Mouse (Mus musculus) embryo, embryonic 11.5 days (tissue): ENCODE measurements around the gene Zbtb40.

Experiments
- DNase-seq: peaks from one replicate; pipeline ENCODE4 v3.0.0-alpha.2; 2012; ENCODE audit warnings: low read depth, low spot score

The Zbtb40 gene

DNA sequence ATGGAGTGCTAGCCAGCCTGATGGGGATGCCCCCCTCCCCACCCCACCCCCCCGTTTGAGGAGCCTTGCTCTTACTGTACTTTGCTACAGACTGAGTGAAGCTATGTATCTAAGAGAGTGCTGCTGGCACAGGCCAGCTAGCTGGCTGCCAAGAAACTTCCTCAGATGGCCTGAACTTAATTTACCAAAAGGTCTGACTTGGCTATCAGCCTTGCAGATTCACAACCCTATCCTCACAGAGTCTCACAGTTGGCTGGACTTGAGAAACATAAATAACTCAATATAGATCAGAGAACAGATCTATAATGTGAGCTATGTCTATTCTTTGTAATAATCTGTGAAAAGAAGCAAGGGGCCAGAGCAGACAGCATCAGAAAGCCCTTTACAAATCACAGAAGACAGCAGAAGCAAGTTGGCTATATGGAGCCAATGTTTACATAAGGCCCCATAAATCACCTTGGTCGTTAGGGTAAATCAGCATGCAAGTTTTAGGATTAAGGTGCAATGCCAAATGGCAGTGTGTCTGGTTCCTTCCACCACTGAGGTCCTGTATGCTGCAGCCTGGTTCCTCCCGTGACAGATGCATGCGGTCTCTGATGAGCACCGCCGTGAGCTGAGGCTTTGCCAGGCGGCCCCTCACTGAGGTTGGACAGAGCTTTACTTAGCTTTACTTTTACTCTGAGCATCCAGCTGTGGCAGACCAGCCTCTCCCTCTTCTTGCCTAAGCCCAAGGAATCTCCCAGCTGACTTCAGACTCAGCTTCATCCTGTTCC lies 15.3 kb downstream of the Zbtb40 start:
- no peak for DNase-seq

DNA sequence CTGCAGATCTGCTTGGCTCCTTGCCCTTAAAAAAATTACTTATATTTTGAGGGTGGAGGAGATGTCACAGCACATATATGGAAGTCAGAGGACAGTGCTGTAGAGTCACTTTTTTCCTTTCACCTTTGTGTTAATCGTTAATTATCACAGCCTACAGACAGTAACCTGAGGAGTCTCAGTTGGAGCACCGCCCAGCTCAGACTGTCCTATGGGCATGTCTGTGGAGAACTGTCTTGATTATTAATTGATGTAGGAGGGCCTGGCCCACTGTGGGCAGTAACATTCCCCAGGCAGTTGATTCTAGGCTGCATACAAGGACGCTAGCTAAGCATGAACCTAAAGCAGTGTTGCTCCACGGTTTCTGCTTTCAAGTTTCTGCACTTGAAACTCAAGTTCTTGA lies 16.1 kb downstream of the Zbtb40 start:
- DNase-seq: no peak

DNA sequence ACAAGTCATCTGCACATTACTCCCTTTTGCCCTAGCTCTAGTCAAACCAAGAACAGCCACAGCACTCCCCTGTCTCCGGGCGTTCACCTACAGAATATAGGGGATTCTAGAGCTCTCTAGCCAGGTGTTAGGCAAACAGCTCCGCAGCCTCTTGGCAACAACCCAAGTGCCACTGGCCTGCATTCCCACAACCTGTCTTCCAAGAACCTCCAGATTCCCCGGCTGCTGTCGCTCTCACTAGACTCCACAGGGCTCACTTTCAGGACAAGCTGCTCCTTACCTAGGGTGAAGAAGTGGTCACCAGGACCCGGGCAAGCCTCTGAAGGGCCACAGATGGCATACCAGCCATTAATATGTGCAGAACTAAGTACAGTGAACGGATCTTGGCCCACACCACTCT lies 17.3 kb downstream of the Zbtb40 start:
- DNase-seq: no peak

DNA sequence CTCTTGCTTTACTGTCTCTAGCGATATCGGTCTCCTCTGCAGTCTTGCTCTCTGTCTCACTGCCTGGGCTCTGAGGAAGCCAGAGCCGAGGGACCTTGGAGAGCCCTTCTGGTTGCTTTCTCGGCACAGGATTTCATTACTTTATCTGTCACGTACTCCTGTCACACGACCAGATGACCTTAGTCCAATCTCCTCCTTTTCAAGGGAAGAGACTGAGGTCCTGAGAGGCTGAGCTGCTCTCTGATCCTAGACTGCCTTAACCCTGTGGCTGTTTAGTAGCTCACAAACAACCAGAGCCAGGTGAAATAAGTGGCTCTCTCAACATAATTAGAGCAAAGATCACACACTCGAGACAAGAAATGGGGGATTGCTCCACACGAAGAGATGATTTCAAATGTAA lies 19.3 kb downstream of the Zbtb40 start:
- no peak for DNase-seq

DNA sequence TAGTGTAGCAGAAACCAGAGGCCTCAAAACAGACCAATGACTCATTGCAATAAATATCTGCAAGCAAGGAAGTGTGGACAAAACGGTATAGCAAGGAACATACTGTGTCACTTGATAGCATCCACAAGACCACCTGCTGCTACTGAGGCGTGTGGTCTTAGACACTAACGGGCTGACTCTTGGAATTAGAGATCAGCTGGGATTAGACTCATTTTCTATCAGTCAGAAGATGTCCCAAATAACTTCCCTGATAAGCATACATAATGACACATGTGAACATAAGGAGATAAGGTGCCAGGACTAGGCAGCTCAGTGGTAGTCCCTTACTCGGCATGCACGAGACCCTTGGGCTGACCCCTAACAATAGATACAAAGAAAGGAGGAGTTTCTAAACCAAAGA lies 21.6 kb downstream of the Zbtb40 start:
- DNase-seq: no peak

DNA sequence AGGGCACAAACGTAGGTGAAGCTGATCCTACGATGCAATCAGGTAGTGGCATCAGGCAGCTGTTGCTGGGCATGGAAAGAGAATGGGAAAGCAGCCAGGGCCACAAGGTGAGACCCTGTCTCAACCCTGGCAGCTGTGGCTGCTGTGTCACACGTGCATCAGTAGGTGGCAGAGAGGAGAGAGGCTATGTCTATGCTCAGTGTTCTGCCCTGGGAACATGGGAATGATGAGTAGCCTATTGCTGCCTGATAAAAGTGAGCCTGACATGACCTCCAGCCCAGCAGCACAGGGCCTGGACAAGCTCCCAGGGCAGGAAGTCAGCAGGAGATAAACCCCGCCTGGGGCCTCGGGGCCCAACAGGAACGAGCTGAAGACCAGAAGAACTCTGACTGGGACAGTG lies 23.0 kb downstream of the Zbtb40 start:
- DNase-seq: no peak

DNA sequence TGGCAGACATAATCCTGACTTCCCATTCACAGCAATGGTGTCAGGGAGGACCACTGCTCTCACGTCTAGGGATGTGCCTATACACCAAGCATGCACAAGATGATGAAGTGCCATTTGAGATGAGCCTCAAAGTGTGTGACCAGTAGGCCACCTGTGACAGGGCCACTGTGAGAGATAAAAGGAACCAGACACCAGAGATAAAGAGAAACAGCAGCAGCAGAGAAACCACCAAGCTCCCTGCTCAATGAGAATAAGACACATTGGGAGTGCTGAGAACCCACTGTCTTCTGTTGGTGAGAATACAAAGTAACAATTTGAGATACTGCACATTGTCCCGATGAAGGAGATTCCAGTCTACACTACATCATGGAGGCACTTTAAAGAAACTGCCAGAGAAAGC lies 23.5 kb downstream of the Zbtb40 start:
- no peak for DNase-seq

DNA sequence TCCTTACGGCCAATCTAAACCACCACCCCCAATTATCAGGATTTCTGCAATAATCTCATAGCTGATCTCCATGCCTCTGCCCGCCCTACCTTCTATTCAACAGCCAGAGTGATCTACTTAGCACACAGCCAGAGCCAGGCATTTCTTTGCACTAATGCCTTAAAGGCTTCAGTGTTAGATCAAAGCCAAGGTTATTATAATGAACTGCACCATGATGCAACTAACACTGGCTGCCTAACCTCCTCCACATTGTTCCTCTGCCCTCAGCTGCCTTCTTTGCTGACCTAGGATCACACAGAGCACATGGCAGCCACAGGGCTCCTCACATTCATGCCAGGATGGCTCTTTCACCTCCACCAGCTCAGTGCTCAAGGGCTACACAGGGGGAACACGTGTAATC lies 28.5 kb downstream of the Zbtb40 start:
- no peak for DNase-seq

DNA sequence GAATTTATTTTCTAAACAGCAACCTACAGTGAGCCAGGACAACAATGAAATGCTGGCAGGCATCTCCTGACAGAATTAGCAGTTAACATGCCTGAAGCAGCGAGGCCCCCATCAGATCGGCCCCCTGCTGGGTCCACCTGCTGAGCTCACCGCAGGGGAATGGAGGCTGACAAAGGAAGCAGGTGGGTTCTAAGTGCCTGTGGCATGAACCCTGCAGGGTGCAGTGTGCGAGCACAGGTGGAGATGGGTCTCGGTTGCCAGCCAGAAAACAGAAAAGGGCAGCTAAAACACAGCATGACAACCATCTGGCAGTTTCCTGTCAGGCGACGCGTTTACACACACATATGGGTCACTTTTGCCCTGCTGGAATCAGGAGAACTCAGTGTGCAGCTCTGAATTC lies 32.7 kb downstream of the Zbtb40 start:
- DNase-seq: no peak

DNA sequence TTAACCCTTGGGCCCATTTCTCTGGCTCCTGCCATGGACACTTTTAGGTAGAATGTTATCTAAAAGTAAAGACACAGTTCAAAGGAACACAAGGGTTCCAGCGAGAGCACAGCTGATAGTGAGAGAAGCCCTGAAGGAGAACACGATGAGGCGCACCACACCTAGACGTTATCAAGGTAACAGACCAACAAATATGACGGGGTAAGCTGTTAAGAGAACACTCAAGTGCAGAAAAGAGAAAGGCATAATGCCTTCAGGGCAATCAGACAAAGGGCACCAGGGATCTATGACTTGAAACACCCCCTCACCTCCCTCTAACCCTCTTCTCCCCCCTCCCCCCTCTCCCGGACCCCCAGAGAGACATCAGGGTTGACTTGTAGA lies 33.1 kb downstream of the Zbtb40 start:
- no peak for DNase-seq

DNA sequence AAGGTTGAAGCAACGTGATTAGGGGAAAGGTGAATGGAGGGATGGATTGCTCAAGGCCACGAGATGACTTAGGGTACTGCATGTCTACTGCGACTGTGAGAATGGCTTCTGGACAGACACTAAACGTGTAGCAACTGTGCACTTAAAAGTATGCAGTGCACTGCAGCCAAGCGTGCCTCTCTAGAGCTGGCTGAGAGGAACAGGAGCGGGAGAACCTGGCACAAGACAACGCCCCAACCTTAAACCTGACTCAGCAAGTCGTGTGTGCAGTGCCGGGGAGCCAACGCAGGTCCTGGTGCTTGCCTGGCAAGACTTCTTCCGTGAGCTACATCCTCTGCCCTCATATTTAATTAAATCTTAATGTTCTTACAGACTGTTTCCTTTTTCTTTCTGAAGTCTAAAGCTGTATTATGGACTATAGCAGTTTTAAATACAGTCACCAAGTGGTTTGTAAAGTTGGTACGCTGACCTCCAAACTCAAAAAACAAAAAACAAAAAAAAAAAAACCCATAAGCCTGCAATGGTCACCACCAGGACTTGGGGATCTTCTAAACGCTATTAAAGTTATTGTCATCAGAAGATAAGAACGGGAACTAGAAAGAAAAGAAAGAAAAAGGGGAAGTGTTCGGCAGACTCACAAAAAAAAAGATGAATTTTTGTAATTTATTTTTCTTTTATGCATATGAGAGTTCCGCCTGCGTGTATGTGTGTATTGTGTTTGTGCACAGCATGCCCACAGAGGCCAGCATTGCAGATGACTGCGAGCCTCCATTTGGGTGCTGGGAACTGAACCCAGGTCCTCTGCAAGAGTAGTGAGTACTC lies 33.7 kb downstream of the Zbtb40 start:
- DNase-seq: no peak

DNA sequence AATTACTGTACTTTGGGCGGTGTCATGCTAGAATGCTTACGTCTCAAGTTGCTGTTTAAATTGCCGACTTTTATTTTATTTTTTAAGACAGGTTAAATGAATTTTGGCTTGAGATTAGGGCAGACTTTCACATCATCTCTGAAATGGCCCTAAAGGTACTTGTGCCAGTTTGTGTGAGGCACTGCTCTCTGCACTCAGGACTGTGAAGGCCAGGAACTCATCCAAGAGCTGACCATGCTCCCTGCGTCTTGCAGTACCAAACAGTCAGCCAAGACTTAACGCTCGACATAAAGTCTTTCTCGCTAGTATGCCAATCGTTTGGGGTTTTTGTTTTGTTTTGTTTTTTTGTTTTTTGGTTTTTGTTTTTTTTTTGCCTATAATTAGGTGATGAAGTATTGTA lies 34.5 kb downstream of the Zbtb40 start:
- no peak for DNase-seq

DNA sequence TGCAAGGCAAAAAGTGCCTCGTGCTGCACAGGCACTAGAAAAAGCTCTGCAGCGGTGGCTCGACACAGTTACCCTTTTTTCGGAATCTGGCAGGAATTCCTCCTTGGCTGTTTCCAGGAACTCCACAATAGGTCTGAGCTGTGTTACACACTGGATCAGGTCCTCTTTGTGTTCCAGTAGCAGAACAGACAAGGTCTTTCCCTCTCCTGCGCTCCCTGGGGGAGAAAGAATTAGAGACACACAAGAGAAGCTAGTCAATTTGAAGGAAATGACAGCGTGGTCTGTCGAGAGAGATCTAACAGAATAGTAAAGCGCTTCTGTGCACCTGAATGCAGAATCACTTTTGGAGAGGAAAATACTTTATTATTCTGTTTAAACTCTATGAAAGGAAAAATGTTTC lies 41.6 kb downstream of the Zbtb40 start:
- DNase-seq: no peak

DNA sequence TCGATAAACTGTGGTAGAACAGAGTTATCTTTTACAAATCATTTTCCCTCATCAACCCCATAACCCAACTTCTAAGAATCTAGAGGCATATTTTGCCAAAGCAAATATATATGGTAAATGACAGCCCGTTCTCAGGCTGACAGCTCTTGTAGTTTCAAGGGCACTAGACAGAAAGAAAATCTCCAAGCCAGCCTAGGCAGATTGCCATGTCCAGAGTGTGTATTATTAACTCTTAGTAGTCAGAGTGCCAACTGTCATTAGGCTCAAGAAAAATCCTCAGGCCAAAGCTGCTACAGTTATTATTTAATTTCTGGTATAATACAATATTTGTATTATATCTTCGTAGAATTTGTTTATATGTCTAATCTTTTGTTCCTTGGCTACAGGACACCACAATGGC lies 46.8 kb downstream of the Zbtb40 start:
- no peak for DNase-seq

DNA sequence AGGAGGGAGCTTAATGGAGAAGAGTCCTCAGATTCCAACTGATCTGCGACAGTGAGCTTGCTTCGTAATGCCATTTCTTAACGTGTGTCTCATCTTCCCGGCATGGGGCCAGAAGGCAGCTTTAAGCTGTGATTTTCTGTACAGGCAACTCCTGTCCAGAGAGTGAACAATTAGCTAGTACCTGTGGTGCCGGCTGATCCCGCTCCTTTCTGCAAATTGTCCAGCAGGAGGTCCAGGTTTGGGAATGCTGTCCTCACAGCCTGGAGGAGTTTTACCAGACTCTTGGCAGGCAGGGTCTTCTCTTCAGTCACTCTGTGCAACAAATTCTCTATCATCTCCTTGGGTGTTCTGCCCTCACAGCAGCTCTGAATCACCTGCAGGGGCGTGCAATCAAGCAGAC lies 47.6 kb downstream of the Zbtb40 start:
- DNase-seq: no peak

DNA sequence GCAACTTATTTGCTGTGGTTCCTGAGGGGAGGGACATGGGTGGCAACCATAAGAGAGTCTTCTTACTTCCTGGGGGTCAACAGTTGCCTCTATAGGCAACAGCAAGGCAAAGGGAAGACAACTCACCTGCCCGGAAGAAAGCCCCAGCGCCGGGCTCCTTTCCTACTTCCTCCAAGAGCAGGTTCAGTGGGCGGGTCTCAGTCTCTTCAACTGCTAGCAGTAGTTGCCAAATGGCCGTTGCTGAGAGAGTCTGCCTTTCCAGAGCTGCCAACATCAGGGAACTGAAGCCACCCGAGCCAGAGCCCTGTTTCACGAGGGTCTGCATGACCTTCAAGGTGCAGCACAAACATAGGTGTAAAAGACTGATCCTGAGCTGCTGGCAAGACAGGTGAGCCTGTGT lies 50.2 kb downstream of the Zbtb40 start:
- DNase-seq: no peak

DNA sequence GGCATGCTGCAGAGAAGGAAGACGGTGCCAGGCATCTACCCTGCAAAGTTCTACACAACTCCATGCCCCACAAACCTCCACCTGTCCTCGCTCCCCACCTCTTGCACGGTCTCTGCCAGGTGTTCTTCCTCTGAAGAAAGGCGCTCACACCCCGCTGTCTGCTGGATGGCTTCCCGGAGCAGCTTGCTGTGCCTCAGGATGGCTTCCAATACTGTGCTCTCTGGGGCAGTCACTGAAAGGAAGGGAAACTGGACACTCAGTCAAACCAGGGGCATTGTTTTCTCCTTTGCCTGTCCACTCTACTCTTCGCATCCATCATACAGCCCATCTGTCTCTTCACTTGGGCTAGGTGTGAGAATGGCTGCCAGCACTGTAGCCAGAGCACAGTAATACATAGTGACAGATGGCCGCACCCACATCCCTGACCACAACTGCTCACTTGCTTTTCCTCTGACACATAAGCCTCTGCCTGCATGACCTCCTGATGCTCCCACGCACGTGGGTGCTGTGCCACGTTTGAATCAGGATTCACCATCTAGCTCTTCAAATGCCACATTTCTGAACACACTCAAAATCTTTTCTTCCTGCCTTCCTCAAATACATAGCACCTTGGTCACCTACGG lies 50.8 kb downstream of the Zbtb40 start:
- DNase-seq: no peak

DNA sequence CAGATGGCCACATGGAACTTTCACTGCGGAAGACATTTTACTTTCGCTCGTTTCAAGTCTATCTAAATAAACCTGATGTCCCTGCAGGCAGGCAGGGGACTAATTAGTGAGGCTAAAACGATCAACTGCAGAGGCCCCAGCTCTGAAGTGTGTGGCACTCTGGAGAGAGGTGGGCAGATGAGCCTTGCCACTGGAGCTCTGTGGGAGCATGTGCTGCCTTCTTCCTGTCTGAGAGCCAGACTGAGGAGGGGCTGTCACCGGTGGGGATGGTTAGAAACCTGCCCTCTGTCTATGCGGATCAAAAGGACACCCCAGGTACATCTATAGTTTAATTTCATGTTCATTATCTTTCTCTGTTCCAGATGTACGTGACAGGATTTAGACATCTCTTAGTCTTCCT lies 51.7 kb downstream of the Zbtb40 start:
- DNase-seq: no peak

DNA sequence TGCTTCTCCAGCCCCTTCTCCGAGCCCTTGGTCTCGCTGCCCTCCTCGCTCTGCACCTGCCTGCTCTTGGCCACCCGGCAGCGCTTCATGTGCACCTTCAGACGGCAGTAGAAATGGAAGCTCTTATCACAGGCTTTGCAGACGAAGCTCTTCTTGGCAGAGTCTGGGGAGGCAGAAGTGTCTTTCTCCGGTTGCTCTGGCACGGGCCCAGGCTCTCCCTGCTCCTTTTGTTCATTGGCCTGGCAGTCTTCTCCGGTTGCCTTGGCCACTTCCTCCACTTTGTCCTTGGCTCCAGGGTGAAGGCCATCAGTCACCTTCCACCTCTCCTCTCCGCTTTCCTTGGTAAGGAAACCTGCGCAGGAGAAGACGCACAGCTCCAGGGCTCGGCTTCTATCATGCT lies 53.2 kb downstream of the Zbtb40 start:
- no peak for DNase-seq

DNA sequence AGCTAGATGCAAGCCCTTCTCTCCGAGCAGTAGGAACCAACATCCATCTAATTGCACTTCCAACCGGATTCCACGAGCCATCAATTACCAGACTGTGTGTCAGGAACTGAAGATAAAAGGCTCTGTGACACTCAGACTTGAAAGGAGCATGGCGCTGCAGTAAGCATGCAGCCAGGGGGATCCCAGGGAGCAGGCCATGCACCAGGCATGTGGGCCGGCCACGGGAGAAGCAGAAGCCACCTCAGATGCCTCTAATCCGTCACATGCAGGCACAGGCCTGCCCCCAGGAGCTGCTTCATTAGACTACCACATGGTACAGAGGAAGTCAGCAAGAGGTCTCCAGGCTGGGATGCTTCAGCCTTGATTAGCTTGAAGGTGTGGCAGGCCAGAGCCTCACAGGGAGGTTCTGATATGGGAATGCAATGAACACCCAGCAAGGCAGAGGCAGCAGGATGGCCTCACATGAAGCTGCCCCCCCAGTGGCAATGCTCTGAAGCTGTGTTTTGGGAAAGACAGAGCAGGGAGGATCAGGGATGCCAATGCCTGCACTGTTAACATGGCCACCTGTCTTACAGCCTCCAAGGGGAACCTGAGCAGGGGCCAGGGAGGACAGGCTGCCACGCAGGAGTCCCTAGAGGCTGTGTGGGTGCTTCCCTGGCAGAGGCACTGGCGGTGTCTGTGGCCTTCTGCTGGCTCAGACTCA lies 66.5 kb downstream of the Zbtb40 start:
- DNase-seq: no peak

DNA sequence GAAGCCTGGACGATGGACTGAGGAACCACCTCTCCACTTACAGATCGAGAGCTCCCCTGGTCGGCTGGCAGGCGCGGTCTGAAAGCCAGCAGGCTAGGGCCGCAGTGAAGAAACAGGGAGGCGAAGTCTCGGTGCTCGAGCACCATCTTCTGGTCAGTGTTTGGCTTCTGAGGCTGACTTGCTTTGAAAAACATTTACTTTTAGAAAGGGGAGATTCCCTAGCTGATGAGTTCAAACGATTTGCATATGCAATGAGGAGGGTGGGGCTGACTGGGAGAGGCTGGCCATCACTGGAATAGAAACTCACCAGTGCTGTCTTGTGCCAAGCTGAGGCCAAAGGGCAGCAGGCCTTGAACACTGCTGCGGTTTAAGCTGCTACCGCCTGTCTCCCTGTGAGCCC lies 67.3 kb downstream of the Zbtb40 start:
- DNase-seq: no peak

DNA sequence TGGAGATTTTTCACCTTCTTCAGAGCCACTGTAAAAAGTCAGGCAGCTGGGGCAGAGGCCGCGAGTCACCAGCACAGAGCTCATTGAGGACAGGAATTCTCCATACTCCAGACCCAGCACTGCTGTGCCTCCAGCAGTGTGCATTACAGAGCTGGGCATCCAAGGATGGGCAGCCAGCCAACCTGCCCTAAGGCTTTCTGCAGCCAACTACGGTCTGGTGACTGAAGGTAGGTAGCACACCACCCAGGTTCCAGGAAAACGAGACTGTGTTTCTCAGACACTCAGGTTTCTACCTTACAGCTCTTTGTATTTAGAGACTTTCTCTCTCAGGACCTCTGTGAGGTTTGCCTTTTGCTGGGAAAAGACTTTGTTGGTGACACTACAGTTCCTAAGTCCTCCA lies 67.7 kb downstream of the Zbtb40 start:
- no peak for DNase-seq
